Mouse (Mus musculus): Measurements from ENCODE around the gene Cdk1. TPM values are rescaled to one million over a fixed set of nuclear protein-coding genes. Genes with fewer than 3 reads are reported as not detected.

The Cdk1 gene
- total RNA-seq, 2 experiments from 2014 or later, result 2.4 to 2.7 TPM

DNA sequence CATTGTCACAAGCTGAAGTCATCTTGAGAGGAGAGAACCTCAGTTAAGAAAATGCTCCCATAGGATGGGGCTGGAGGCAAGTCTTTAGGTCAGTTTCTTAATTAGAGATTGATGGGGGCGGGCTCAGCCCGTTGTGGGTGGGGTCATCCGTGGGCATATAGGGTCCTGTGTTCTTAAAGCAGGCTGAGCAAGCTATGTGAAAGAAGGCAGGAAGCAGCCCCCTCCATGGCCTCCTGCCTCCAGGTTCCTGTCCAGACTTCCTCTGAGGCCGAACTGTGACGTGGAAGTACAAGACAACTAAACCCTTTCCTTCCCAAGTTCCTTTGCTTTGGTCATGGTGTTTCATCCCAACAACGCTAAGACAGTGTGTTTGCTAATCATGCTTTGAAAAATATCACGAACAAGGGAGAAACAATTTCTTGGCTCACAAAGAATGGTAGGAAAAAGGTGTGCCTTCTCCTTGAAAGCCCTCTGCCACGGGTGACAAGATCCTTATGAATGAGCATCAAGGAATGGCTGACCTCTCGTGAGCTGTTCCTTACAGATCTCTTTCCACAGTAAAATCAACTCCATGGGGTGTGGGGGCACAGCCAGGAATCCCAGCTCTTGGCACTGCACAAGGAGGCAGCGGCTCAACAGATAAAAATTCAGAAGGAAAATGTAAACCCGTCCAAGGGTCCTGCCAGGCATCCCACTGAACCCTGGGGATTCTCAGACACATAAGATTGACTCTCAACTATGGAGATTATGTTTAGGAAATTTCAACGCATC lies 1.5 kb downstream of the Cdk1 start:
- no peak for DNase-seq
- intact Hi-C loops (cut with DNase I), result no loop called here

- DNase-seq, result no peak
- intact Hi-C loops (cut with DNase I), result no loop called here
Observed at GRCm38 (mm10) chr10:69348206-69348605, 4.5 kb downstream of the Cdk1 start.

DNA sequence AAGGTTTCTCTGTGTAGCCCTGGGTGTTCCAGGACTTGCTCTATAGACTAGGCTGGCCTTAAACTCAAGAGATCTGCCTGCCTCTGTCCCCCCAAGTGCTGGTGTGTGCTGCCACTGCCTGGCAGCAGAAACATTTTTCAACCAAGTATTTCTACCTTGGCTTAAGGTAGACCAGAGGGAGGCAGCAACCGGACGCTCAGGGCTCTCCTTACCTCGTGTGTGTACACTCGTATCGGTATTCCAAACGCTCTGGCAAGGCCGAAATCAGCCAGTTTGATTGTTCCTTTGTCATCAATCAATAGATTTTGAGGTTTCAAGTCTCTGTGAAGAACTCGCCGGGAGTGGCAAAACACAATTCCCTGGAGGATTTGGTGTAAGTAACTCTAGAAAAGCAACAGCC lies 10.4 kb downstream of the Cdk1 start:
- DNase-seq, result no peak
- intact Hi-C loops (cut with DNase I), result no loop called here

- no peak for DNase-seq
- intact Hi-C loops (cut with DNase I), result no loop called here
Observed at GRCm38 (mm10) chr10:69341570-69342227, 11.0 kb downstream of the Cdk1 start.

DNA sequence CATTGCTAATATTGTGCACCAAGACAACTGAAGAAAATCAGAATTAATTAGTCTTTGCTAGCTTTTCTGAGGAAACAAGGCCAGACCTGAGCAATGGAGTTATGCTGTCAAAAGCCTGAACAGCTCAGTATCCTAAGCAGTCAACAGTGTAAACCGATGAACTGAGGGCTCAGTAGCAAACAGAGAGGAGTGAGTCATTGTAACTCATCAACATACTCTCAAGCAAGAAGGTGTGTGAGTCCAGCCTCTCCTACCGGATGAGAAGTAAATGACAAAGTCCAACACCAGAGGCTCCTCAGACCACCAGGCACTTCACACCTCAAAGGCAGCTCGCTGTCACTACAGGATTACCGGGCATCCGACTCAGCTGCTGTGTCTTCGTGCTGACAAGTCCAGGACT lies 12.7 kb downstream of the Cdk1 start:
- DNase-seq, result no peak
- intact Hi-C loops (cut with DNase I), result no loop called here

DNA sequence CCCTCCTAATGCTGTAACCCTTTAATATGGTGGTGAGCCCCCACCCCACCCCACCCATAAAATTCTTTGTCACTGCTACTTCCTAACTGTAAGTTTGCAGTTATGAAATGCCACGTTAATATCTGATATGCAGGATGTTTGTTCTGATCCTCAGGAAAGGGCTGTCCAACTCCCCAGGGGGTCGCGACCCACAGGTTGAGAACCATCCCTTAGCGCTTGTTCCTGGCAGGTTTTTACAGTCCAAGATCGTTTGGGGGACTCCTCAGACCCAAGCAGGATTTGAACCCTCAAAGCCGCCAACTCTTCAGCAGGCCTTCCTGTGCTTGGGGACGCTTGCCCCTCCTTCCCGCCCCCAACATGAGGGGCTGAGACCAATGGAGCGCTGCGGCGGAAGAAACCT lies 16.5 kb downstream of the Cdk1 start:
- DNase-seq, result no peak
- intact Hi-C loops (cut with DNase I), result no loop called here

DNA sequence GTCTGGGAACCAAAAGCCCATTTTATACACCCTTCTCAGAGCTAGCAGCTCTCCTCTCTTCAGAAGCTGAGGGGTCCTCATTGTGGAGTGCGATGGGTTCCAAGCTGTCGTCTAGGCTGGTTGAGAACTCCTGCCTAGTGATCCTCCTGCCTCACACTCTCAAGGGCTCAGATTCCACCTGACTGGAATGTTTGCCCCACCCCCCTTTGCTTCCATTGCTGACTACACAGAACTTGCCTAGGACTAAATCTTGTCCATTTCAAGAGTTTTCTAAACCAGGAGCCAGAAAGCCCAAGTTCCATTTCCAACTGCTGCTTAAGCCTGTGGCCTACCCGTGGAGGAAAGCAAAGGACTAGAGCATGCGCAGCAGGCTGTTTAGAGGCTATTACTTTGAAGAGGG lies 17.1 kb downstream of the Cdk1 start:
- no peak for DNase-seq
- intact Hi-C loops (cut with DNase I), result no loop called here

GRCm38 (mm10) chr10:69335195-69335536 lies 17.6 kb downstream of the Cdk1 start:
- DNase-seq, result no peak
- intact Hi-C loops (cut with DNase I), result no loop called here

GRCm38 (mm10) chr10:69334271-69335194 lies 18.2 kb downstream of the Cdk1 start:
- DNase-seq, result no peak
- intact Hi-C loops (cut with DNase I), result no loop called here

GRCm38 (mm10) chr10:69333212-69333611 lies 19.5 kb downstream of the Cdk1 start:
- no peak for DNase-seq
- intact Hi-C loops (cut with DNase I), result no loop called here

- no peak for DNase-seq
- intact Hi-C loops (cut with DNase I), result no loop called here
Observed at GRCm38 (mm10) chr10:69331231-69331630, 21.5 kb downstream of the Cdk1 start.

GRCm38 (mm10) chr10:69328656-69329046 lies 24.1 kb downstream of the Cdk1 start:
- no peak for DNase-seq
- intact Hi-C loops (cut with DNase I), result loop anchor here (10.0 kb wide), 1 partner anchor 864 kb away; no protein-coding TSS in a partner anchor

- intact Hi-C loops (cut with DNase I), result loop anchor here (10.0 kb wide), 1 partner anchor 863 kb away; no protein-coding TSS in a partner anchor
- DNase-seq, result no peak
Observed at GRCm38 (mm10) chr10:69328029-69328655, 24.6 kb downstream of the Cdk1 start.

DNA sequence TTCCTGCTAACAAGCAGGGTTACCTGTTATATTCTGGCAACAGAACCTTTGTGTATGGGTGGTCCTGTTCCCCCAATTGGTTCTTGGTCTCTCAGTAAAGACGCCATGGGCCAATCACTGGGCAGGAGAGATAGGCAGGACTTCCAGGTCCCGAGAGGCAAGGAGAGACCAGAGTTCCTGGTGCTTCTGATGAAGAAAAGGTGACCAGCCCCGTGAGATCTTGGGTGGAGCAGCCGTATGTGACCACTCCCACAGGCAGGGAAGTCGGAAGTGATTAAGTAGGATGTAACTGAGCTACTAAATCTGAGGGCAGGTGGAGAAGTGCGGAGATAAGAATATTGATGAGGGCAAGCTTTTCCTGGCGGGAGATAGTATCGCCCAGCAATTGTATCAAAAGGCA lies 25.4 kb downstream of the Cdk1 start:
- intact Hi-C loops (cut with DNase I), result loop anchor here (10.0 kb wide), 1 partner anchor 863 kb away; no protein-coding TSS in a partner anchor
- DNase-seq, result no peak

- peak; percentile 25 to 49 for DNase-seq
- intact Hi-C loops (cut with DNase I), result loop anchor here (10.0 kb wide), 1 partner anchor 862 kb away; no protein-coding TSS in a partner anchor
Observed at GRCm38 (mm10) chr10:69326433-69326832, 26.3 kb downstream of the Cdk1 start.

DNA sequence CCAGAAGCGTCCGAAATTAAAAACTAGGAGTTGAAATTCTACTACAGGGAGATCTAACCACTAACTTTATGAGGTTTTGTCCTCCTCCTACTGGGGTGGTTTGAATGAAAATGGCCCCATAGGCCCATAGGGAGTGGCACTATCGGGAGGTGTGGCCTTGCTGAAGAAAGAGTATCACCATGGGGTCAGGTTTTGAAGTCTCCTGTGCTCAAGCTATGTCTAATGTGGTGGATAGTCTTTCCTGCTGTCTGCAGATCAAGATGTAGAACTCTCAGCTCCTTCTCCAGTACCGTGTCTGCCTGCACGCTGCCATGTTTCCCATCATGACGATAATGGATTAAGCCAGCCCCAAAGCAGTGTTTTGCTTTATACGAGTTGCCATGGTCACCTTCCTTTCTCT lies 27.9 kb downstream of the Cdk1 start:
- DNase-seq, result no peak
- intact Hi-C loops (cut with DNase I), result loop anchor here (5.0 to 10.0 kb wide), 3 partner anchors 138 to 860 kb away; no protein-coding TSS in a partner anchor

- no peak for DNase-seq
- intact Hi-C loops (cut with DNase I), result loop anchor here (5.0 to 10.0 kb wide), 3 partner anchors 137 to 859 kb away; no protein-coding TSS in a partner anchor
Observed at GRCm38 (mm10) chr10:69323986-69324385, 28.8 kb downstream of the Cdk1 start.

GRCm38 (mm10) chr10:69321519-69322035 lies 31.2 kb downstream of the Cdk1 start:
- intact Hi-C loops (cut with DNase I), result loop anchor here (2.0 to 10.0 kb wide), 5 partner anchors 15 to 857 kb away; no protein-coding TSS in a partner anchor
- DNase-seq, result no peak

DNA sequence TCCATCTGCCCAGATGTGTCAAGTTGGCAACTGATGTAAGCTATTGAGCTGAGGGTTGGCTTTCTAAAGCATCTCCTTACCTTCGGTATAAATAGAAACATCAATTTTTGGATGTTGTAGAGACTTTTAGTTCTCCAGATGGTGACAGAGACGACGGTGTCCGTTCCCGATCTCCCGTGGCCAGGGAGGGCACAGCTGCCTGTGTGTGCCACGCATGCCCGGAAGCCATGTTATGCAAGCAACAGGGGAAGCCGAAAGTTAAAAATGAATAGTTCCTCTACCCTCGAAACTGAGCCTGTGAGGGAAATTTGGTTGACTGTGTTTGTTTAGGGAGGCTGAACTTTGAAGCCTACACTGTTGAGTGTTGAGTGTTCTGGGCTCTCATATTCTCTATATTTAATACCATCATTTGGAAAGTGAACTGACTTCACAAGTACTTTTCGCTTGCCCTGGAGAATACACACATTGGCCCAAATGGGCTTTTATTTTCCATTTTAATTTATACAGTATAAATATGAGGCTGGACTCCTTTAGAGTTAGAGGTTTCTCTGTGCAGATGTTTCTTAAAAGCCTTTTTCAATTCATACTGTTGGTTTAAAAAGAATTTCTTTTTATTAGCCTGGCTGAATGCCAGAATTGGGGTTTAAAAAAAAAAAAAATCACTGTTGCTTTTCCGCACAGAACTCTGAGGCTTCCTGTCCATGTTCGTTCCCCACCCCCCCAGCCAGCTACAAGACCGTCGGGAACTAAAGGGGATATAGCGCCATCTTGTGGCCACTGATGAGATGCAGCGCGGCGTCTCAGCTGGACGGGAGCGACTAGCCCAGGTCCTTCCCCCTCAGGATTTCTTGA lies 31.8 kb downstream of the Cdk1 start:
- intact Hi-C loops (cut with DNase I), result loop anchor here (2.0 to 10.0 kb wide), 5 partner anchors 14 to 856 kb away; no protein-coding TSS in a partner anchor
- peak; percentile 84 to 86 for DNase-seq
